Mouse (Mus musculus) intestine, embryonic 16.5 days (tissue): ENCODE results near the gene Tnn. TPM values are rescaled to one million over a fixed set of nuclear protein-coding genes. Genes with fewer than 3 reads are reported as not detected.

ENCODE experiments used
- ATAC-seq: fragments of 200-750 bp; cut with Nextera tagmentation; 2 replicates; pipeline ENCODE4 v1.8.0; 2017; ENCODE audit warnings: moderate TSS enrichment, moderate library complexity
- H3K27ac ChIP-seq: fragments of 300-500 bp; sonication (generic); 2 replicates; pipeline ENCODE4 v1.5.1; 2014; ENCODE audit warnings: mild to moderate bottlenecking, low read length
- H3K27me3 ChIP-seq: fragments of 300-500 bp; sonication (generic); replicated peaks from 2 replicates; pipeline ENCODE4 v1.6.1; 2014; ENCODE audit warnings: low read length, control low read depth, mixed read lengths; ENCODE audit not compliant: control insufficient read depth, insufficient read depth
- H3K36me3 ChIP-seq: fragments of 300-500 bp; sonication (generic); 2 replicates; pipeline ENCODE4 v1.6.1; 2014; ENCODE audit warnings: low read length, control low read depth; ENCODE audit not compliant: control insufficient read depth, insufficient read depth
- H3K4me1 ChIP-seq: fragments of 300-500 bp; sonication (generic); 2 replicates; pipeline ENCODE4 v1.6.1; 2014; ENCODE audit warnings: low read length, control low read depth, mixed read lengths; ENCODE audit not compliant: control insufficient read depth, insufficient read depth
- H3K4me2 ChIP-seq: fragments of 300-500 bp; sonication (generic); 2 replicates; pipeline ENCODE4 v1.6.1; 2014; ENCODE audit warnings: low read depth, low read length, control low read depth
- H3K4me3 ChIP-seq: fragments of 300-500 bp; sonication (generic); 2 replicates; pipeline ENCODE4 v1.5.1; 2014; ENCODE audit warnings: mild to moderate bottlenecking, low read length
- H3K9ac ChIP-seq: fragments of 300-500 bp; sonication (generic); 2 replicates; pipeline ENCODE4 v1.6.1; 2014; ENCODE audit warnings: low read depth, low read length
- H3K9me3 ChIP-seq: fragments of 300-500 bp; sonication (generic); 2 replicates; pipeline ENCODE4 v1.6.1; 2016; ENCODE audit warnings: low read length, control low read depth; ENCODE audit not compliant: control insufficient read depth
- WGBS: fragments of 180-500 bp; shearing (Covaris S2); extraction: QIAGEN DNeasy Blood & Tissue Kit; methylation state at CpG from one replicate; pipeline ENCODE4 v1.1.7; 2014; 5-methylcytosine and 5-hydroxymethylcytosine counted together
- polyA plus RNA-seq: library from polyadenylated mRNA; unstranded; fragments of >200 nt; fragmentation: Nextera tagmentation; extraction: Ambion mirVana; gene quantifications from 2 replicates; pipeline ENCODE4 v1.2.1, GENCODE M21; 2015

Tnn gene
- polyA plus RNA-seq: 6.1 and 7.7 TPM in 2 replicates

GRCm38 (mm10) chr1:160153480-160153879 lies at the start of gene Tnn:
Gene Tnn, minus strand, starts transcription at chr1:160153580.
- Histone ChIP-seq H3K4me3 (peak within 1 kb of the TSS; percentile 17), H3K27ac (peak within 1 kb of the TSS; percentile 58; the same call in 1 of the 2 replicates), H3K9ac (no peak within 1 kb of the TSS), H3K9me3 (no peaks in the 10 kb centered on the region), H3K4me1 (no peaks in the 10 kb centered on the region), H3K36me3 (no peaks in the 10 kb centered on the region), H3K27me3 (no peaks in the 10 kb centered on the region), H3K4me2 (peak within 1 kb of the TSS; percentile 7; the same call in 1 of the 2 replicates)
- no peak for ATAC-seq
- WGBS: 48% methylated on average over 8 of the region's 8 CpGs

GRCm38 (mm10) chr1:160195337-160195663 lies 41.9 kb upstream of the Tnn start:
- Histone ChIP-seq H3K4me3 (peak overlapping the region; percentile 77), H3K27ac (peak overlapping the region; percentile 72), H3K9me3 (no peaks in the 10 kb centered on the region), H3K4me1 (peaks cover 8% of the 10 kb centered on the region; the same call in 1 of the 2 replicates), H3K4me2 (peak overlapping the region; percentile 75), H3K9ac (peak overlapping the region; percentile 80), H3K27me3 (no peaks in the 10 kb centered on the region), H3K36me3 (0 out of 2 replicates have a peak, but pooled peaks cover 2% of the 10 kb centered on the region)
- ATAC-seq: peak; percentile 63
- 0% methylated on average over 13 of the region's 13 CpGs for WGBS

DNA sequence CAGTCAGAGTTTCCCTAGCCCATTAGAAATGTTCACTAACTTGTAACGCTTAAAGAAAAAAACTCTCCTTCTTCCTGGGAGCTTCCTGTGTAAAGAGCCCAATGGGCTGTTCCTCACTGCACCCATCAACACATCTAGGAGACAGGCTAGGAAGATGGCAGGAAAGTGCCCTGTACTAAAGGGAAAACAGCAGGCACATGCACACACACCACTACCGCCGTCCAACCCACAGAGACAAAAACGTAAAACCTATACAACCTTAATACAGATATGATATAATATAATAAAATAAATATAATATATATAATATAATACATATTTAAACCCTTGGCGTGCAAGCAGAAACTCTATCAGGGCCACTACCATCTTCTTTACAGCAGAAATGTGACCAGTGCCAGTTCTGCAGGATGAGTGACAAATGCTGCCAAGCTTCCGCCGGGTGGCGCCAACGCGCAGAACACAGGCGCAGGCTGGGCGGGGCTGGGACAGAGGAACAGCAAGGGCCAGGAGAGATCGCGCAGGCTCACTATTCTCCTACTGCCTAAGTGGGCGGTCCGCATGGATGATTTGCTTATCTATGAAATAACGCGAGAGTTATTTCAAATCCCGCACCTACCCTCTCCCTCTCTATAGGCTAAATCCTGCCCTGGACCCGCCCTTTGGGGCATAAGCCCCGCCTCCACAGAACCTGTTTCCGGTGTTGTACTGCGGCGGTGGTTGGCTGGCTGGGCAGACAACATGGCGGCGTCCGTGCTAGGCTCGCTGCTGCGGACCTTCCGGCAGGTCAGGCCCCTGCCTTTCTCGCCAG lies 41.4 kb upstream of the Tnn start, which contains the start of gene Mrps14:
TSS of gene Mrps14 (plus strand) at position 687 of the 808 bp plus-strand sequence.
- peak; percentile 100 for ATAC-seq
- Histone ChIP-seq H3K9ac (peak within 1 kb of the TSS; percentile 80), H3K4me2 (peak within 1 kb of the TSS; percentile 75), H3K4me1 (peaks cover 8% of the 10 kb centered on the region; the same call in 1 of the 2 replicates), H3K9me3 (no peaks in the 10 kb centered on the region), H3K27me3 (no peaks in the 10 kb centered on the region), H3K27ac (peak within 1 kb of the TSS; percentile 72), H3K36me3 (no peaks in the 10 kb centered on the region), H3K4me3 (peak within 1 kb of the TSS; percentile 77)
- WGBS: 6% methylated on average over 31 of the region's 31 CpGs

GRCm38 (mm10) chr1:160184506-160184905 lies 31.1 kb upstream of the Tnn start:
- Histone ChIP-seq H3K9ac (no peak overlapping the region), H3K4me3 (no peak overlapping the region), H3K27me3 (no peaks in the 10 kb centered on the region), H3K9me3 (no peaks in the 10 kb centered on the region), H3K36me3 (no peaks in the 10 kb centered on the region), H3K4me1 (no peaks in the 10 kb centered on the region), H3K4me2 (no peak overlapping the region), H3K27ac (no peak overlapping the region)
- WGBS: 12% methylated on average over 5 of the region's 5 CpGs
- ATAC-seq: peak; percentile 63; the same call in 1 of the 2 replicates

- WGBS: 66% methylated on average over 4 of the region's 4 CpGs
- Histone ChIP-seq H3K4me1 (no peaks in the 10 kb centered on the region), H3K36me3 (no peaks in the 10 kb centered on the region), H3K4me3 (no peak overlapping the region), H3K27ac (no peak overlapping the region), H3K9ac (no peak overlapping the region), H3K9me3 (no peaks in the 10 kb centered on the region), H3K27me3 (no peaks in the 10 kb centered on the region), H3K4me2 (no peak overlapping the region)
- ATAC-seq: no peak
Measured at GRCm38 (mm10) chr1:160181216-160181615, 27.8 kb upstream of the Tnn start.

- Histone ChIP-seq H3K4me3 (no peak overlapping the region), H3K4me1 (no peaks in the 10 kb centered on the region), H3K4me2 (no peak overlapping the region), H3K27me3 (no peaks in the 10 kb centered on the region), H3K9ac (no peak overlapping the region), H3K27ac (no peak overlapping the region), H3K36me3 (no peaks in the 10 kb centered on the region), H3K9me3 (no peaks in the 10 kb centered on the region)
- no peak for ATAC-seq
- 71% methylated on average over 8 of the region's 8 CpGs for WGBS
Measured at GRCm38 (mm10) chr1:160176903-160177302, 23.5 kb upstream of the Tnn start.

DNA sequence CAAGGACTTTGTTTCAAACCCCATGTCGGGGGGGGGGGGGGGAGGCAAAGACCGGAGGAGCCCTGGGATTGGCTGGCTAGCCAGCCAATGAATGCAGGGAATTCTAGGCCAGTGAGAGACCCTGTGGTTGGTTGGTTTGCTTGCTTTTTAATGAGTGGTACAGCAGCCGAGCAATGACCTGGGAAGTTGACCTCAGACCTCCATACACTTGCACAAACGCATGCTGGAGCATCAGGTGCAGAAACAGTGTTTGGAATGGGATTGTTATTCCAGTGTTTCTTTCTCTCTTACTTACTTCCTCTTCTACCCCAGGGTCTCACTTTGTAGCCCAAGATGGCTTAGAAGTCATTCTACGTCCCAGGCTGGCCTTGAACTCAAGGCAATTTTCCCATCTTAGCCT lies 13.2 kb upstream of the Tnn start:
- Histone ChIP-seq H3K4me2 (no peak overlapping the region), H3K4me3 (no peak overlapping the region), H3K27ac (no peak overlapping the region), H3K9me3 (no peaks in the 10 kb centered on the region), H3K36me3 (no peaks in the 10 kb centered on the region), H3K4me1 (no peaks in the 10 kb centered on the region), H3K27me3 (no peaks in the 10 kb centered on the region), H3K9ac (no peak overlapping the region)
- no peak for ATAC-seq
- WGBS: 76% methylated on average over 4 of the region's 5 CpGs

DNA sequence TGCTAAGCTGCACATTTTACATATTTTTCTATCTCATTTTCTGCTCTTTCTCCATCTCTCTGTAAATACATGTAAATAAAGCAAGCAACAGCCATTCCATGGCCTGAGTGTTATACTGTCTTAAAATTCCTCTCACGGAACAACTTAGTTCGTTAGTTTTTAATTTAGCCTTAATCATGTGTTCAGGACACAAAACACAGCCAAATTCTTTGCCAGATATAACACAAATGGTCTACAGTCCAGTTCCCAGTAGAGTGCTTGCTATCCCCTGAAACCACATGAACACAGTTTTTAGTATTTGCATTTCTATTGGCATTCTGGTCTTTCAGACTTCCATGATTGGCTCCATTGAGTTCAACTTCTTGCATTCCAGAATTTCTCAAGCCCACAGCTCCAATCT lies 4.8 kb upstream of the Tnn start:
- ATAC-seq: no peak

DNA sequence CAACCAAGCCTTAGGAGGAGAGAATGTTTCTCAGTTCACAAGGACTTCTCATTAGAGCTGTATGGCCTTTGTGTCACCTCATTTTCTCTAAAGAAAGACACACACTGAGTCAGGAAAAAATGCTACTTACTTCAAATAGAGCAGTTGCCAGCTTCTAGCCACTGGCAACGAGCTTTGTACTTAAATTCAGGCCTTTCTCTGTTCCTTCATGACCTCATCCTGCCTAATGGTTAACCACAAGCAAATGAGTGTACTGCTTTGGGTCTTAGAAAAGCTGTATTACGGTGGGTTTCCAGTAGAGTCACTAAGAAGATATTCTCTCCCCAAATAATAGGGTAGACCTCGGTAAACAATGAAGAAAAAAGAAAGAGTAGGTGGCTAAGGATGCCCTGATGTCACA lies 2.7 kb downstream of the Tnn start:
- WGBS: 73% methylated on average over 3 of the region's 3 CpGs

More for the DNA sequence above, 4.8 kb upstream of the Tnn start:
- Histone ChIP-seq H3K9me3 (no peaks in the 10 kb centered on the region), H3K4me2 (no peak overlapping the region), H3K4me3 (no peak overlapping the region), H3K9ac (no peak overlapping the region), H3K36me3 (no peaks in the 10 kb centered on the region), H3K27me3 (no peaks in the 10 kb centered on the region), H3K27ac (no peak overlapping the region), H3K4me1 (no peaks in the 10 kb centered on the region)
- WGBS: 96% methylated on average over 2 of the region's 2 CpGs

More for the DNA sequence above, 2.7 kb downstream of the Tnn start:
- Histone ChIP-seq H3K9ac (no peak overlapping the region), H3K27me3 (no peaks in the 10 kb centered on the region), H3K36me3 (no peaks in the 10 kb centered on the region), H3K27ac (no peak overlapping the region), H3K4me1 (no peaks in the 10 kb centered on the region), H3K4me3 (no peak overlapping the region), H3K4me2 (no peak overlapping the region), H3K9me3 (no peaks in the 10 kb centered on the region)
- no peak for ATAC-seq
